Mouse (Mus musculus): ENCODE data around the gene P3h2. TPM values are rescaled to one million over a fixed set of nuclear protein-coding genes. Genes with fewer than 3 reads are reported as not detected.

P3h2 gene
- total and polyA plus RNA-seq, 2 experiments from 2014 or later = 0.74 to 5.6 TPM

- H3K36me3 ChIP-seq (replicated peaks; ENCODE audit: control insufficient read depth, insufficient read depth, low read length) = no peaks in the 10 kb centered on the region
- H3K4me2 ChIP-seq (ENCODE audit: low read depth, low read length) = no peak overlapping the region
- DNase-seq (ENCODE audit: low spot score) (no peak), ATAC-seq (ENCODE audit: insufficient read depth, low read depth) (no peak)
- no peak overlapping the region for H3K9ac ChIP-seq (replicated peaks; ENCODE audit: low read depth, low read length)
- no peak overlapping the region for H3K4me3 ChIP-seq (ENCODE audit: low read depth, low read length)
- no peaks in the 10 kb centered on the region for H3K27me3 ChIP-seq (ENCODE audit: control insufficient read depth, insufficient read depth, low read length)
- no peak for TF ChIP-seq EP300 (IDR thresholded peaks at IDR 0.05; ENCODE audit: low read depth)
- no peak for TF ChIP-seq CTCF (IDR thresholded peaks at IDR 0.05; ENCODE audit: low read depth)
- H3K9me3 ChIP-seq (replicated peaks; ENCODE audit: control insufficient read depth, low read length) = no peaks in the 10 kb centered on the region
- H3K27ac ChIP-seq (ENCODE audit: low read depth) = peak overlapping the region; percentile 32
- peaks cover 32% of the 10 kb centered on the region for H3K4me1 ChIP-seq (ENCODE audit: control insufficient read depth, insufficient read depth)
These were observed 23.2 kb downstream of the P3h2 start for GRCm38 (mm10) chr16:26082391-26082790.

DNA sequence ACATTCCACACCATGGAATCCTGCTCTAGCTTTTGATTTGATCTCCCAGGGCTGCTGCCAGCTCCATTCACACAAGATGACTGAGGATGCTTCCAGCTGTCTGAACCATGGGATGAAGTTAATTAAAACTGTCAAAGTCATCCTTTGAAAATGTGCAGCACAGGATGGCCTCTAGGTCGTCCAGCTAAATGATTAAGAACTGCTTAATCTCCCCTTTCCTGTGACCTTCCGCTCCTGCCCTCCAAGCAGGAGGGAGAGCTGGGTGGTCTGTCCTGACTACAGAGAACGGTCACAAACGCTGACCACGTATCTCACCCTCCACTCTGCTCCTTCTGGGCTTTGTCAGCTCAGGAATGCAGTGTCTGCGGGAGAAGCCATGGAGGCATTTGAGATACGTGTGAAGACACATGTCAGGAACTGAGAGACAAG, 26.6 kb downstream of the P3h2 start:
- Histone ChIP-seq H3K9ac (replicated peaks; ENCODE audit: low read depth, low read length) (no peak overlapping the region), H3K36me3 (replicated peaks; ENCODE audit: control insufficient read depth, insufficient read depth, low read length) (no peaks in the 10 kb centered on the region), H3K4me2 (ENCODE audit: low read depth, low read length) (no peak overlapping the region), H3K9me3 (replicated peaks; ENCODE audit: control insufficient read depth, low read length) (no peaks in the 10 kb centered on the region), H3K4me1 (ENCODE audit: control insufficient read depth, insufficient read depth) (peaks cover 37% of the 10 kb centered on the region), H3K4me3 (ENCODE audit: low read depth, low read length) (no peak overlapping the region), H3K27me3 (ENCODE audit: control insufficient read depth, insufficient read depth, low read length) (no peaks in the 10 kb centered on the region), H3K27ac (ENCODE audit: low read depth) (no peak overlapping the region)
- no peak for DNase-seq (ENCODE audit: low spot score)
- no peak for ATAC-seq (ENCODE audit: insufficient read depth, low read depth)
- TF ChIP-seq CTCF (IDR thresholded peaks at IDR 0.05; ENCODE audit: low read depth) = no peak
- no peak for TF ChIP-seq EP300 (IDR thresholded peaks at IDR 0.05; ENCODE audit: low read depth)
- WGBS = 13% methylated on average over 7 of the region's 7 CpGs

DNA sequence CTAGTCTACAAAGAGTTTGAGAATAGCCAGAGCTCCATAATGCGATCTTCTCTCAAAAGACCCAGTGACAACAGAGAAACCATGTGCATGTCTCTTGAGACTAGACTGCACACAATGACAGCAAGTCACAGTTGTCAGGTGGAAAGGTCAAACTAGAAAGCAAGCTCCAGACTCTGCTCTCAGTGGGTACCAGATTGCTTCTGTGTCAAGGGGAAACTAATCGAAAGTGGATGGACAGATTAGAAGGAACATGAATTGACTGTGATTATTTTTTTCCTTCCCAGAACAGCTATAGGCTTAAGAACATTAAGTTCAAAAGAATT, 27.5 kb downstream of the P3h2 start:
- H3K4me2 ChIP-seq (ENCODE audit: low read depth, low read length) = no peak overlapping the region
- DNase-seq (ENCODE audit: low spot score) (no peak), ATAC-seq (ENCODE audit: insufficient read depth, low read depth) (no peak)
- no peak for TF ChIP-seq CTCF (IDR thresholded peaks at IDR 0.05; ENCODE audit: low read depth)
- no peak for TF ChIP-seq EP300 (IDR thresholded peaks at IDR 0.05; ENCODE audit: low read depth)
- H3K27me3 ChIP-seq (ENCODE audit: control insufficient read depth, insufficient read depth, low read length) = no peaks in the 10 kb centered on the region
- peaks cover 33% of the 10 kb centered on the region for H3K4me1 ChIP-seq (ENCODE audit: control insufficient read depth, insufficient read depth)
- H3K4me3 ChIP-seq (ENCODE audit: low read depth, low read length) = no peak overlapping the region
- no peaks in the 10 kb centered on the region for H3K36me3 ChIP-seq (replicated peaks; ENCODE audit: control insufficient read depth, insufficient read depth, low read length)
- WGBS = 33% methylated on average over 2 of the region's 2 CpGs
- no peaks in the 10 kb centered on the region for H3K9me3 ChIP-seq (replicated peaks; ENCODE audit: control insufficient read depth, low read length)
- H3K27ac ChIP-seq (ENCODE audit: low read depth) = peak overlapping the region; percentile 61; the same call in 1 of the 2 replicates
- no peak overlapping the region for H3K9ac ChIP-seq (replicated peaks; ENCODE audit: low read depth, low read length)

DNA sequence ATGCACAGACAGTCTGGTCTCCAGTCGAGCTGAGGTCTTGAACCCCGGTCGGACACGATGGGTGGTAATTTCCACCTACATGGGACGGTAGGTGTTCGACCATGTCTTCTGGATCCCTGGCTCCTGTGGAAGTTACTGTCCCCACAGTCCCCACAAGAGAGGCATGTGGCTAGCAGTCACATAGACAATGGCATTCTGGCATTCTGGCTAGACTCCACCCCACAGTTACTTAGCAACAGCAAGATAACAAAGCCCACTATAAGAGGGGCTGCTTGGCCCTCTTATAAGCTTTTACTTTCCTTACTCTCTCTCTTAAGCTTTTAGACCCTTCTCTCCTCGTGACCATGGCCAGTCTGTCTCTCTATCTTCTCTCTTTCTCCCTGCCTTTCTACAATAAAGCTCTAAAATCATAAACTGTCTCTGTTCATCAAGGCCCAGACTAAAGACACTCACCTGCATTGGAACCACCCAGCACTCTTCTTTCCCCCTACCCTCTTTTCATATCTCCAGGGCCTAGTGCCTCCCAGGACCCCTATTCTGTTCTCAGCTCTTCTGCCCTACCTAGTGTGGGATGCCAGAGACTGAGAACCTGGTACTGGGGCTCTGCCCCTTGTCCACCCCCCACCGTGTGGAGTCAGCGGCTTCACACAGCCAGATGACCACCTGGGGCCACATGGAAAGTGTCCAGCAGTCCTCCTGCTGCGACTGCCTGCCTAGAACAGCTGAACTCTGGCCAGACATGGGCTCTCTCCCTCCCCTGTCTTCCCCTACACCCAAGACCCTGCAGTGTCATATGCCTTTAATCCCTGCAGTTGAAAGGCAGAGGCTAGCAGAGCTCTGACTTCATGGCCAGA, 28.1 kb downstream of the P3h2 start:
- H3K27me3 ChIP-seq (ENCODE audit: control insufficient read depth, insufficient read depth, low read length) = no peaks in the 10 kb centered on the region
- H3K9ac ChIP-seq (replicated peaks; ENCODE audit: low read depth, low read length) = no peak overlapping the region
- H3K9me3 ChIP-seq (replicated peaks; ENCODE audit: control insufficient read depth, low read length) = no peaks in the 10 kb centered on the region
- H3K36me3 ChIP-seq (replicated peaks; ENCODE audit: control insufficient read depth, insufficient read depth, low read length) = no peaks in the 10 kb centered on the region
- H3K4me2 ChIP-seq (ENCODE audit: low read depth, low read length) = no peak overlapping the region
- DNase-seq (ENCODE audit: low spot score) (no peak), ATAC-seq (ENCODE audit: insufficient read depth, low read depth) (no peak)
- 41% methylated on average over 10 of the region's 10 CpGs for WGBS
- no peak for TF ChIP-seq CTCF (IDR thresholded peaks at IDR 0.05; ENCODE audit: low read depth)
- TF ChIP-seq EP300 (IDR thresholded peaks at IDR 0.05; ENCODE audit: low read depth) = no peak
- H3K4me1 ChIP-seq (ENCODE audit: control insufficient read depth, insufficient read depth) = peaks cover 27% of the 10 kb centered on the region
- no peak overlapping the region for H3K4me3 ChIP-seq (ENCODE audit: low read depth, low read length)
- H3K27ac ChIP-seq (ENCODE audit: low read depth) = peak overlapping the region; percentile 61

GRCm38 (mm10) chr16:26075063-26075462, 30.5 kb downstream of the P3h2 start:
- Histone ChIP-seq H3K4me2 (ENCODE audit: low read depth, low read length) (no peak overlapping the region), H3K27me3 (ENCODE audit: control insufficient read depth, insufficient read depth, low read length) (no peaks in the 10 kb centered on the region), H3K9me3 (replicated peaks; ENCODE audit: control insufficient read depth, low read length) (no peaks in the 10 kb centered on the region), H3K4me3 (ENCODE audit: low read depth, low read length) (no peak overlapping the region), H3K27ac (ENCODE audit: low read depth) (no peak overlapping the region), H3K4me1 (ENCODE audit: control insufficient read depth, insufficient read depth) (peaks cover 27% of the 10 kb centered on the region), H3K9ac (replicated peaks; ENCODE audit: low read depth, low read length) (no peak overlapping the region), H3K36me3 (replicated peaks; ENCODE audit: control insufficient read depth, insufficient read depth, low read length) (no peaks in the 10 kb centered on the region)
- TF ChIP-seq EP300 (IDR thresholded peaks at IDR 0.05; ENCODE audit: low read depth) = no peak
- TF ChIP-seq CTCF (IDR thresholded peaks at IDR 0.05; ENCODE audit: low read depth) = no peak
- DNase-seq (ENCODE audit: low spot score) = no peak
- no peak for ATAC-seq (ENCODE audit: insufficient read depth, low read depth)

DNA sequence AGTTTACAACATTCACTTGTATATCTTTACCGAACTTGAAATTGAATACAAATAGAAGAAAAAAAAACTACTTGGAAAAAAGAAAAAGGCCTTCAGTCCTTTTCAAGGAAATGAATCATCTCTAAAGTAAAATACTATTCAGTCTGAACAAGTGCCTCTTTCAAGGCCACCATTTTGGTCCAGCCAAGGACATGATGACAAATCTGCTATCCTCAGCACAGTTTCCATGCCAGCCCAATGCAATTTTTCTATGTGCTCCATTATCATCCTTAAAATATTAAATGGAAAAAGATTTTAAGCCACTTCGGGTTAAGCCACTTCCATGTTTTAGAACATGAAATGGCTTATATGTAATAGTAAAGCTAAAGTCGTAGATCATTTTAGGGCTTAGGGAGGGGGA, 35.2 kb downstream of the P3h2 start:
- no peak overlapping the region for H3K27ac ChIP-seq (ENCODE audit: low read depth)
- 86% methylated on average over 3 of the region's 3 CpGs for WGBS

More for the DNA sequence above, 35.2 kb downstream of the P3h2 start:
- no peaks in the 10 kb centered on the region for H3K9me3 ChIP-seq (replicated peaks; ENCODE audit: control insufficient read depth, low read length)
- no peak overlapping the region for H3K4me2 ChIP-seq (ENCODE audit: low read depth, low read length)
- TF ChIP-seq EP300 (IDR thresholded peaks at IDR 0.05; ENCODE audit: low read depth) (no peak), CTCF (IDR thresholded peaks at IDR 0.05; ENCODE audit: low read depth) (no peak)
- H3K4me1 ChIP-seq (ENCODE audit: control insufficient read depth, insufficient read depth) = no peaks in the 10 kb centered on the region
- H3K27me3 ChIP-seq (ENCODE audit: control insufficient read depth, insufficient read depth, low read length) = no peaks in the 10 kb centered on the region
- no peaks in the 10 kb centered on the region for H3K36me3 ChIP-seq (replicated peaks; ENCODE audit: control insufficient read depth, insufficient read depth, low read length)
- DNase-seq (ENCODE audit: low spot score) = no peak
- ATAC-seq (ENCODE audit: insufficient read depth, low read depth) = no peak
- H3K9ac ChIP-seq (replicated peaks; ENCODE audit: low read depth, low read length) = no peak overlapping the region
- no peak overlapping the region for H3K4me3 ChIP-seq (ENCODE audit: low read depth, low read length)

All from heart, postnatal 0 days (tissue).